Mouse (Mus musculus) heart, embryonic 14.5 days (tissue): ENCODE results near the gene Ugt2b1. TPM values are rescaled to one million over a fixed set of nuclear protein-coding genes. Genes with fewer than 3 reads are reported as not detected.

Experiments used
- polyA plus RNA-seq: library from polyadenylated mRNA; unstranded; fragments of >200 nt; fragmentation: Nextera tagmentation; extraction: Ambion mirVana; gene quantifications from 2 replicates; pipeline ENCODE4 v1.2.1, GENCODE M21; 2014

Gene Ugt2b1
- polyA plus RNA-seq, 1 experiment from 2014 or later: not detected

Other genes with a start within 250 kb of the Ugt2b1 start
- not detected in 2 replicates for gene Tmprss11e, start 180.7 kb downstream of the Ugt2b1 start, polyA plus RNA-seq
- gene Ythdc1, start 122.3 kb downstream of the Ugt2b1 start, polyA plus RNA-seq: 29.7 and 31.5 TPM in 2 replicates
- not detected in 2 replicates for gene Ugt2b34, start 19.6 kb downstream of the Ugt2b1 start, polyA plus RNA-seq
- not detected in 2 replicates for gene Ugt2b35, start 74.3 kb upstream of the Ugt2b1 start, polyA plus RNA-seq
- not detected in 2 replicates for gene Ugt2b36, start 166.0 kb upstream of the Ugt2b1 start, polyA plus RNA-seq
- not detected in 2 replicates for gene Ugt2b5, start 213.8 kb upstream of the Ugt2b1 start, polyA plus RNA-seq